Mouse (Mus musculus) layer of hippocampus, postnatal 10 days (tissue): ENCODE measurements around the gene Ehmt1. TPM values are rescaled to one million over a fixed set of nuclear protein-coding genes. Genes with fewer than 3 reads are reported as not detected.
A peak's percentile ranks its signal among the peaks of the same experiment; 100 is the strongest.

Source experiments
- DNase-seq, 2 experiments: peaks; one replicate each; pipeline ENCODE4 v3.0.0; 2021; ENCODE audit warnings: low spot score in 2 of 2
- microRNA-seq, 2 experiments: library from miRNA; unstranded; fragments of <30 nt; microRNA quantifications; one replicate each; pipeline ENCODE4 v1.2.0; 2021
- total RNA-seq, 2 experiments: library from RNA; stranded (reverse); gene quantifications; 2 replicates each; pipeline ENCODE4 v1.2.3; 2021

Gene Ehmt1
- total RNA-seq, 2 experiments from 2014 or later = 74.0 to 81.1 TPM

- DNase-seq = peak in 1 of 2 experiments; percentile 20
These were observed 112.4 kb downstream of the Ehmt1 start for GRCm38 (mm10) chr2:24807036-24807435.

GRCm38 (mm10) chr2:24806143-24806542 lies 113.3 kb downstream of the Ehmt1 start:
- peak in 1 of 2 experiments; percentile 15 for DNase-seq

GRCm38 (mm10) chr2:24805621-24806020 lies 113.8 kb downstream of the Ehmt1 start:
- no peak for DNase-seq

GRCm38 (mm10) chr2:24796833-24797457 lies 122.5 kb downstream of the Ehmt1 start:
- no peak for DNase-seq

- DNase-seq = no peak
These were observed 132.2 kb downstream of the Ehmt1 start for GRCm38 (mm10) chr2:24787250-24787649.

- no peak for DNase-seq
These were observed 138.2 kb downstream of the Ehmt1 start for GRCm38 (mm10) chr2:24781253-24781652.

- DNase-seq = no peak
These were observed 142.6 kb downstream of the Ehmt1 start for GRCm38 (mm10) chr2:24776831-24777230.

- DNase-seq = no peak
These were observed 143.3 kb downstream of the Ehmt1 start for GRCm38 (mm10) chr2:24775951-24776587.

GRCm38 (mm10) chr2:24774832-24775231 lies 144.6 kb downstream of the Ehmt1 start:
- no peak for DNase-seq

GRCm38 (mm10) chr2:24770861-24771260 lies 148.6 kb downstream of the Ehmt1 start:
- DNase-seq = peak; percentile 51 to 65

- DNase-seq = peak; percentile 84 to 92
These were observed 156.3 kb downstream of the Ehmt1 start, which contains the start of gene Cacna1b for GRCm38 (mm10) chr2:24763115-24763557. Gene Cacna1b (minus strand): TSS chr2:24763152.

- peak; percentile 50 to 60 for DNase-seq
These were observed 156.9 kb downstream of the Ehmt1 start for GRCm38 (mm10) chr2:24762446-24762960.

- DNase-seq = peak; percentile 74 to 78
These were observed 157.4 kb downstream of the Ehmt1 start for GRCm38 (mm10) chr2:24761923-24762445.

- peak; percentile 76 to 79 for DNase-seq
These were observed 164.1 kb downstream of the Ehmt1 start for GRCm38 (mm10) chr2:24755276-24755675.

- DNase-seq = no peak
These were observed 166.8 kb downstream of the Ehmt1 start for GRCm38 (mm10) chr2:24752599-24752998.

GRCm38 (mm10) chr2:24750051-24750450 lies 169.4 kb downstream of the Ehmt1 start:
- no peak for DNase-seq

- no peak for DNase-seq
These were observed 171.5 kb downstream of the Ehmt1 start for GRCm38 (mm10) chr2:24747878-24748277.

Small RNA genes within 50 kb of the gene (microRNA-seq; reads per million reads assigned to microRNA genes)
- 0 reads per million in 2 experiments for gene Gm22875

Other genes starting within 250 kb of the Ehmt1 start
- gene Cacna1b, start 156.5 kb downstream of the Ehmt1 start, total RNA-seq = 100 to 1,000 TPM; 105 to 106 TPM
- 10 to 100 TPM; 25.7 to 26.0 TPM for gene Arrdc1, start 15.6 kb upstream of the Ehmt1 start, total RNA-seq
- 10 to 100 TPM; 42.0 to 44.2 TPM for gene Zmynd19, start 30.2 kb upstream of the Ehmt1 start, total RNA-seq
- gene Dph7, start 42.8 kb upstream of the Ehmt1 start, total RNA-seq = 10 to 100 TPM; 24.9 to 29.5 TPM
- gene Mrpl41, start 55.5 kb upstream of the Ehmt1 start, total RNA-seq = 10 to 100 TPM; 84.9 to 94.6 TPM
- gene Pnpla7, start 56.4 kb upstream of the Ehmt1 start, total RNA-seq = 10 to 100 TPM; 12.9 to 14.2 TPM
- 100 to 1,000 TPM; 793 to 858 TPM for gene Nsmf, start 134.7 kb upstream of the Ehmt1 start, total RNA-seq
- not detected for gene Entpd8, start 160.7 kb upstream of the Ehmt1 start, total RNA-seq
- not detected for gene Noxa1, start 175.5 kb upstream of the Ehmt1 start, total RNA-seq